Mouse (Mus musculus): ENCODE measurements at regions not wholly inside any gene's neighbourhood (a gene's known extent, or its start where the extent isn't known, plus 50 kb on each side); places are given as distances from the start of the nearest gene placed in this dataset.

GRCm38 (mm10) chr13:97829558-97829957, 69.1 kb upstream of the Gm10260 start:
- no peak for TF ChIP-seq CTCF (IDR thresholded peaks at IDR 0.05; ENCODE audit: control insufficient read depth, insufficient read depth, insufficient read length)
- TF ChIP-seq MAX (IDR thresholded peaks at IDR 0.05) = no peak
- no peak for TF ChIP-seq USF1 (IDR thresholded peaks at IDR 0.05; ENCODE audit: low read depth)
